Mouse (Mus musculus) lung, embryonic 14.5 days (tissue): ENCODE results near the gene Cd3eap. TPM values are rescaled to one million over a fixed set of nuclear protein-coding genes. Genes with fewer than 3 reads are reported as not detected.

ENCODE experiments used
- ATAC-seq: fragments of 200-750 bp; cut with Nextera tagmentation; 2 replicates; pipeline ENCODE4 v1.8.0; 2017; ENCODE audit warnings: mild to moderate bottlenecking, moderate TSS enrichment, moderate library complexity; ENCODE audit not compliant: insufficient read depth
- DNase-seq: peaks from one replicate; pipeline ENCODE4 v3.0.0-alpha.2; 2015
- H3K27ac ChIP-seq: fragments of 300-500 bp; sonication (generic); 2 replicates; pipeline ENCODE4 v1.5.1; 2014; ENCODE audit warnings: low read depth, mild to moderate bottlenecking, moderate library complexity
- H3K27me3 ChIP-seq: fragments of 300-500 bp; sonication (generic); 2 replicates; pipeline ENCODE4 v1.6.1; 2014; ENCODE audit warnings: low read length, control low read depth; ENCODE audit not compliant: insufficient read depth
- H3K36me3 ChIP-seq: fragments of 300-500 bp; sonication (generic); 2 replicates; pipeline ENCODE4 v1.6.1; 2014; ENCODE audit warnings: control low read depth; ENCODE audit not compliant: insufficient read depth
- H3K4me1 ChIP-seq: fragments of 300-500 bp; sonication (generic); 2 replicates; pipeline ENCODE4 v1.6.1; 2014; ENCODE audit warnings: antibody characterized with exemption, control low read depth; ENCODE audit not compliant: insufficient read depth
- H3K4me2 ChIP-seq: fragments of 300-500 bp; sonication (generic); 2 replicates; pipeline ENCODE4 v1.6.1; 2014; ENCODE audit warnings: mild to moderate bottlenecking
- H3K4me3 ChIP-seq: fragments of 300-500 bp; sonication (generic); 2 replicates; pipeline ENCODE4 v1.5.1; 2014; ENCODE audit warnings: low read depth, low read length
- H3K9ac ChIP-seq: fragments of 300-500 bp; sonication (generic); 2 replicates; pipeline ENCODE4 v1.6.1; 2014
- H3K9me3 ChIP-seq: fragments of 300-500 bp; sonication (generic); 2 replicates; pipeline ENCODE4 v1.6.1; 2016; ENCODE audit warnings: low read depth, low read length, control low read depth
- CTCF ChIP-seq: IDR thresholded peaks from 2 replicates; pipeline ENCODE4 v1.5.1; 2016; ENCODE audit warnings: antibody characterized with exemption, low read depth
- WGBS: fragments of 180-500 bp; shearing (Covaris S2); extraction: QIAGEN DNeasy Blood & Tissue Kit; methylation state at CpG from one replicate; pipeline ENCODE4 v1.1.7; 2014; 5-methylcytosine and 5-hydroxymethylcytosine counted together
- polyA plus RNA-seq: library from polyadenylated mRNA; unstranded; fragments of >200 nt; fragmentation: Nextera tagmentation; extraction: Ambion mirVana; gene quantifications from 2 replicates; pipeline ENCODE4 v1.2.1, GENCODE M21; 2014

The Cd3eap gene
- polyA plus RNA-seq, 1 experiment from 2014 or later, result 24.2 TPM

DNA sequence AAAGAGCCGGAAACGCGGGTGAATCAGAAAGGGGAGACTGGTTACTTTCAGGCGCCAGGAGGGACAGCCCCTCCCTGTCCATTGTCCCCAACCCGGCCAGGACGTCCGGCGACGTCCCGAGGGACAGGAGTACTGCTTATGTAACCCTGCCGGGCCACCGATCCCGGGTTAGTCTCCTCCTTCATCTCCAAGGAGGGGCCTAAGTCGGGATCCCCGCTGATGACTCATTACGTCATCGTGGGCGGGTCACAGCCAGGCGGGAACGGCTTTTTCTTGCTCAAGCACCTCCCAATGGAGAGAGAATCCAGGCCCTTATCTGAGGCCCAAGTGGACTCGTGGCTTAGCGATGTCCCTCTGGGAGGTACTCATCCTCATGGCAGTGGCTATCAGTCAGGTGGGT lies 32.2 kb downstream of the Cd3eap start:
- peak overlapping the region; percentile 87 for H3K27ac ChIP-seq
- peaks cover 11% of the 10 kb centered on the region for H3K4me1 ChIP-seq
- H3K4me2 ChIP-seq, result peak overlapping the region; percentile 71
- no peaks in the 10 kb centered on the region for H3K27me3 ChIP-seq
- under 1% methylated on average over 22 of the region's 22 CpGs for WGBS
- H3K4me3 ChIP-seq, result peak overlapping the region; percentile 38
- no peak for TF ChIP-seq CTCF
- DNase-seq, result peak; percentile 95
- H3K9ac ChIP-seq, result peak overlapping the region; percentile 33
- no peaks in the 10 kb centered on the region for H3K36me3 ChIP-seq
- no peaks in the 10 kb centered on the region for H3K9me3 ChIP-seq
- peak; percentile 75 for ATAC-seq

DNA sequence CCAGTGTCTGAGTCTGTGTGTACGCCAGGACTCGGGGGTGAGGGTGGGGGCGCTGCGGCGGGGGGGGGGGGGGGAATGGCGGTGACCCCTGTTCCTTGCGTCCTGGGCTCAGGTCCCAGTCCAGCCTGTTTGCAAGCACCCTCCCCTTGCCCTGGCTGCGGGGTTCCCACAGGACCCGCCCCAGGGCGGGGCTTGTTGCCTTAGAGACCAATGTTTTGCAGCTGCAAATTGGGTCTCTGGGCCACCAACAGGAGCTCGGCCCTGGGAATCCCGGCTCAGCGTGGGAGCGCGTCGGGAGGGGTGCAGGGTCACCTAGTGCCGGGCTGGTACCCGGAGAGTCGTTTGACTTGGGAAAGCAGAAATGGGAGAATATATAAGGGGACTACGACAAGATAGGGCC lies 32.9 kb downstream of the Cd3eap start:
- H3K27me3 ChIP-seq, result no peaks in the 10 kb centered on the region
- no peak for TF ChIP-seq CTCF
- H3K4me2 ChIP-seq, result peak overlapping the region; percentile 71
- DNase-seq, result peak; percentile 93
- H3K9ac ChIP-seq, result peak overlapping the region; percentile 33
- no peaks in the 10 kb centered on the region for H3K36me3 ChIP-seq
- H3K9me3 ChIP-seq, result no peaks in the 10 kb centered on the region
- ATAC-seq, result peak; percentile 83
- H3K27ac ChIP-seq, result peak overlapping the region; percentile 87
- 0% methylated on average over 20 of the region's 20 CpGs for WGBS
- H3K4me1 ChIP-seq, result peaks cover 11% of the 10 kb centered on the region
- peak overlapping the region; percentile 38 for H3K4me3 ChIP-seq

DNA sequence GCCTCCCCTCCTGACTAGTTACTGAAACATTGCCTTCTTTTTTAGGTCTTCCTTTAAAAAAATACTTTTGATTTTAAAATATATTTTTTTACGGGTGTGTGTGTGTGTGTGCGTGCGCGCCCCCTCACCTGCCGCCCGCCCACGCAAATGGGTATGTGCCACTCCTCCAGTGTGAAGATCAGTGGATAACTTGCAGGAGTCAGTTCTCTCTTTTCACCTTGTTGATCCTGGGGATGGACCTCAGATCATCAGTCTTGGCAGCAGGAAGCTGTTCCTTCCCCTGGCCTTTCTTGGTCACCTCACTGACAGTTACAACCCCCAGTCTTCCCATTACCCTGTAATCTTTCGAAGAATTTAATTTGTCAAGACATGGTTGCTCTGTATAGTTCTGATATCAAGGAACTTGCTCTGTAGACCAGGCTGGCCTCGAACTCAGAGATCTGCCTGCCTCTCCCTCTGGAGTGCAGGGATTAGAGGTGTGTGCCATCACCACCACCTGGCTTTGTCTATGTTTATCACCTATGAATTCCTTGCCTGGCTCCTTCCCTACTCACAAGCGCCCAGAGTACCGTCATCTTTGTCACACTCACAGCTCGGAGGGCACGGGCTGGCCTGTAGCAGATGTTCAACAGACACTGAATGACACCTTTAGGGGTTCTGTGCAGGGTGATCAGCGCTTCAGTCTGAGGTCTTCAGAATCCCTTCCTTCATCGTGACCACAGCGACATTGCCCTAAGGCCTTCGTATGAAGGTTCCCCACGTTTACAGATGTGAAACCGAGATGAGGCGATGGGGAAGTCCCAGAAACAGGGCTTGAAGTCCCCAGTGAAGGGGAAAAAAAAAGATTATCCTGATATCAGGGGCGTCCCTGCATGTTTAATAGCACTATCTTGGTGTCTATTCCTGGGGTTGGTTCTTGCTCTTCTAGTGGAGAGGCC lies 33.8 kb downstream of the Cd3eap start:
- DNase-seq (no peak), ATAC-seq (no peak)
- Histone ChIP-seq H3K9ac (no peak overlapping the region), H3K27ac (no peak overlapping the region), H3K36me3 (no peaks in the 10 kb centered on the region), H3K4me3 (no peak overlapping the region; the same call in 1 of the 2 replicates), H3K4me1 (peaks cover 11% of the 10 kb centered on the region), H3K4me2 (peak overlapping the region; percentile 71), H3K9me3 (no peaks in the 10 kb centered on the region), H3K27me3 (no peaks in the 10 kb centered on the region)
- TF ChIP-seq CTCF, result no peak
- 64% methylated on average over 21 of the region's 21 CpGs for WGBS

DNA sequence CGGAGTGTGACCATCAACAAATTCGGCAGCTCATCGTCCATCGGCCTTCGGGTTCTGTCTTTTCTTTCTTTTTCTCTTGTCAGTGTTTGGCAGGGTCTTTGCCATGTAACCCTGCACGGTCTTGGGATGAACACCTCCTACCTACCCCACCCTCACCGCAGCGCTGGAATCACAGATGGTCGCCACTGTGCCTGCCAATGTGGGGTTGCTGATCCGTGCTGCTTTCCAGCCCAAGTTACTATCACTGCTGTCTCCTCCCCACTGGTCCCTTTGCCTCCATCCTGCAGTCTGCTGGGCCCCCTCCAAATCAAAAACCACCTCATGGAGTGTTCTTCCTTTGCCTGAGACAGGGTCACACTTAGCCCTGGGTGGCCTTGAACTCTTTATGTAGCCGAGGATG lies 35.1 kb downstream of the Cd3eap start:
- H3K4me3 ChIP-seq, result no peak overlapping the region
- DNase-seq (no peak), ATAC-seq (no peak)
- WGBS, result 80% methylated on average over 11 of the region's 11 CpGs
- no peaks in the 10 kb centered on the region for H3K27me3 ChIP-seq
- no peak overlapping the region for H3K9ac ChIP-seq
- no peak overlapping the region for H3K4me2 ChIP-seq
- H3K36me3 ChIP-seq, result no peaks in the 10 kb centered on the region
- no peak for TF ChIP-seq CTCF
- no peaks in the 10 kb centered on the region for H3K9me3 ChIP-seq
- H3K27ac ChIP-seq, result no peak overlapping the region
- peaks cover 11% of the 10 kb centered on the region for H3K4me1 ChIP-seq

DNA sequence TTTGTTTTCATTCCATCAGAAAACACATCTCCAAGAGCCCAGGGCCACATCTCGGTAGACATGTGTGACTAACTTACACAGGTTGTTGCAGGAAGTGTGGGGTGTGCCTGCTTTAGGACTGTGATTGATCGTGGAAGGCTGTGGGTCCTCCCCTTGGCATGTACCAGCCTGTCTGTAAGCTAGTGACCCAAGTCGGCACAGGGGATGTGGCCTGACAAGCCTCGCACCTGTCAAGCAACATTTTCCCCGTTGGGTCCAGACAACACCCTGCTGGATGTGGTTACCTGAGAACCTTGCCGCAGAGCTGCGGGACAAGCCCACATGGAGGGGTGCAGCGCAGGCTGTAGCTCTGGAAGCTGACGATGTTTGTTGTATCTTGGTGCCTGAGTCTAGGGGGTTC lies 36.8 kb downstream of the Cd3eap start:
- 40% methylated on average over 9 of the region's 9 CpGs for whole genome bisulfite sequencing

DNA sequence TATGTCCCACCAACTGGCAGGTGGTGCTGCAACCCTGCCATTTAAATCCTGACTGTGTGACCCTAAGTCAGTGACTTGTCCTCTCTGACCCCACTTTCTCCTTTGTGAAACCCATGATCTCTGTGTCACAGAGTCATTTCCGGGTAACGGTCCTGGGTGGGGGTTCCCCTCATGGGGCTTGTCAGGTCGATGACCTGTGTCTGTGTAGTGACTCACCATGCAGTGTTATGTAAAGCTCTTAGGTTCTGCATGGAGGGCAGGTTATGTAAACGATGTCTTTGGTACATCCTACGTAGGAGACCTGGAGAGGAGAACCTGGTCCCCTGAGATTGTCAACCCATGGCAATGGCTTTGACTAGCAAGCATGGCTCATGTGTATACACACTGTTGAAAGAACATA lies 37.8 kb downstream of the Cd3eap start:
- H3K9ac ChIP-seq, result no peak overlapping the region
- H3K4me3 ChIP-seq, result no peak overlapping the region
- WGBS, result 52% methylated on average over 5 of the region's 5 CpGs
- ATAC-seq, result no peak
- no peaks in the 10 kb centered on the region for H3K9me3 ChIP-seq
- no peak for TF ChIP-seq CTCF
- DNase-seq, result no peak
- peaks cover 7% of the 10 kb centered on the region for H3K4me1 ChIP-seq
- H3K27me3 ChIP-seq, result no peaks in the 10 kb centered on the region
- H3K36me3 ChIP-seq, result no peaks in the 10 kb centered on the region
- no peak overlapping the region for H3K4me2 ChIP-seq
- H3K27ac ChIP-seq, result no peak overlapping the region

More for the DNA sequence above, 36.8 kb downstream of the Cd3eap start:
- Histone ChIP-seq H3K36me3 (no peaks in the 10 kb centered on the region), H3K27ac (no peak overlapping the region), H3K9me3 (no peaks in the 10 kb centered on the region), H3K27me3 (no peaks in the 10 kb centered on the region), H3K4me1 (peaks cover 11% of the 10 kb centered on the region), H3K4me2 (no peak overlapping the region), H3K4me3 (no peak overlapping the region), H3K9ac (no peak overlapping the region)
- ATAC-seq, result no peak
- no peak for DNase-seq
- no peak for TF ChIP-seq CTCF

DNA sequence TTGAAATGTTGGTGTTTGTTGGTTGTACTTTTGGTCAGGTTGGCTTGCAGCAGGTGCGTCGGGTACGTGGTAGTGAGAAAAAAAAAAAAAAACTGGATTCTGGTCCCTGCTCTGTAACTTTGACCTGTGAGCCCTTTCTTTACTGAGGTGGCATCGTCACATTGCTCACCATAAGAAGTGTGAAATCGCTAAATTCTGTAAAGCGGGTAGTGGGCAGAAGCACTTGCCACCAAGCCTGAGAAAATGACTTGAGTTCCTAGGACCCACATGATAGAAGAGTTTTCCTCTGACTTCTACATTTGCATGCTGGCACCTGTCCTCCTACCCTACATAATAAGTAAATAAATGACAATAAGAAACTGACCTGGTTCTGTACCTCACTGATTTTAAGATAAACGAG lies 38.6 kb downstream of the Cd3eap start:
- H3K4me3 ChIP-seq, result no peak overlapping the region
- H3K27ac ChIP-seq, result no peak overlapping the region
- H3K27me3 ChIP-seq, result no peaks in the 10 kb centered on the region
- H3K9ac ChIP-seq, result no peak overlapping the region
- no peaks in the 10 kb centered on the region for H3K36me3 ChIP-seq
- no peak for TF ChIP-seq CTCF
- peak overlapping the region; percentile 77 for H3K4me2 ChIP-seq
- 28% methylated on average over 7 of the region's 7 CpGs for WGBS
- H3K9me3 ChIP-seq, result no peaks in the 10 kb centered on the region
- H3K4me1 ChIP-seq, result no peaks in the 10 kb centered on the region
- DNase-seq, result no peak
- ATAC-seq, result no peak
